Mouse (Mus musculus) forebrain, embryonic 16.5 days (tissue): ENCODE measurements around the gene Pfas. TPM values are rescaled to one million over a fixed set of nuclear protein-coding genes. Genes with fewer than 3 reads are reported as not detected.

ENCODE experiments used
- ATAC-seq: fragments of 200-750 bp; cut with Nextera tagmentation; 2 replicates; pipeline ENCODE4 v1.8.0; 2017; ENCODE audit warnings: mild to moderate bottlenecking, moderate library complexity
- H3K27ac ChIP-seq: fragments of 300-500 bp; sonication (generic); 2 replicates; pipeline ENCODE4 v1.5.1; 2014; ENCODE audit warnings: low read length, control low read depth
- H3K27me3 ChIP-seq: fragments of 300-500 bp; sonication (generic); replicated peaks from 2 replicates; pipeline ENCODE4 v1.6.1; 2014; ENCODE audit warnings: low read length; ENCODE audit not compliant: control insufficient read depth, insufficient read depth
- H3K36me3 ChIP-seq: fragments of 300-500 bp; sonication (generic); 2 replicates; pipeline ENCODE4 v1.6.1; 2014; ENCODE audit not compliant: control insufficient read depth, insufficient read depth
- H3K4me1 ChIP-seq: fragments of 300-500 bp; sonication (generic); replicated peaks from 2 replicates; pipeline ENCODE4 v1.6.1; 2014; ENCODE audit warnings: low read length; ENCODE audit not compliant: control insufficient read depth, insufficient read depth
- H3K4me2 ChIP-seq: fragments of 300-500 bp; sonication (generic); 2 replicates; pipeline ENCODE4 v1.6.1; 2014; ENCODE audit warnings: mild to moderate bottlenecking, low read length, control low read depth
- H3K4me3 ChIP-seq: fragments of 300-500 bp; sonication (generic); replicated peaks from 2 replicates; pipeline ENCODE4 v1.5.1; 2014; ENCODE audit warnings: mild to moderate bottlenecking, low read length, control low read depth
- H3K9ac ChIP-seq: fragments of 300-500 bp; sonication (generic); replicated peaks from 2 replicates; pipeline ENCODE4 v1.6.1; 2014; ENCODE audit warnings: low read depth, low read length, control low read depth
- H3K9me3 ChIP-seq: fragments of 300-500 bp; sonication (generic); 2 replicates; pipeline ENCODE4 v1.6.1; 2016; ENCODE audit warnings: low read length; ENCODE audit not compliant: control insufficient read depth
- WGBS: fragments of 180-500 bp; shearing (Covaris S2); extraction: QIAGEN DNeasy Blood & Tissue Kit; methylation state at CpG from one replicate; pipeline ENCODE4 v1.1.7; 2014; 5-methylcytosine and 5-hydroxymethylcytosine counted together
- polyA plus RNA-seq: library from polyadenylated mRNA; unstranded; fragments of >200 nt; fragmentation: Nextera tagmentation; extraction: Ambion mirVana; gene quantifications from 2 replicates; pipeline ENCODE4 v1.2.1, GENCODE M21; 2015

Pfas gene
- 21.7 and 24.7 TPM in 2 replicates for polyA plus RNA-seq

DNA sequence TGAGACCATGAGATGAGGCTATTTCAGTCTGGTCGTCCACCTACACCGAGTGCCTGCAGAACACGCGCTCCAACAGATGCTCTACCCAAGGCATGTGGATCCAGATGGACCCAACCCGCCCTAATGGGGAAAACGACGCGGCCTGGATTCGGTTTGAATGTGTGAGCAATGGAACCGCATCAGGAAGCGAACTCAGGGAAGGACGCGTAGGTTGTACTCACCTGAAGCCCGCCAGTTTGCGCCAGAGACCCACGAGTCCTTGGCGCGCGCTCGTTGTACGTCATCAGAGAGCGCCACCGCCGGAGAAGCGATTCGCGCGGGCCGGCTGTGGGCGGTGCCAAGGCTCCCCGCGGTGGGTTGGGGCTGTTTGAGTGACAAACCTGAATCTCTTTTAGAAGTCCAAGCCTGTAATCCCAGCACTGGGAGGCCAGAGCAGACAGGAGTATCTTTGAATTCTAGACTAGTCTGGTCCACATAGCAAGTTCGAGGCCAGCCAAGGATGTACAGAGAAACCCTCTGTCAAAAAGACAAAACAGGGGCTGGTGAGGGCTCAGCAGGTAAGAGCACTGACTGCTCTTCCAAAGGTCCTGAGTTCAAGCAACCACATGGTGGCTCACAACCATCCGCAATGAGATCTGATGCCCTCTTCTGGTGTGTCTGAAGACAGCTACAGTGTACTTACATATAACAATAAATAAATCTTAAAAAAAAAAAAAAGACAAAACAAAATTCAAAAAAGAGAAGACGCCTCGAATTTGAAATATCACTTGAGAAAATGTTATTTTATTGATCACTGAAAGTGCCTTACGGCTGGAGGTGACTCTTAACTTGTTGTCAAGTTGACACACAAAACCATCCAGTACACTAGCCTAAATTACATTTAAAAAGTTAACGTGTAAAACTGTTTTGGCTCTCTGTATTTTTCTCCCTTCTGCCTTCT is at the start of gene Pfas:
Pfas (minus strand) TSS at position 279 of the 940 bp plus-strand sequence.
- H3K4me3 ChIP-seq = peak within 1 kb of the TSS; percentile 79
- peak; percentile 69 for ATAC-seq
- H3K9ac ChIP-seq = peak within 1 kb of the TSS; percentile 68
- H3K27ac ChIP-seq = peak within 1 kb of the TSS; percentile 60
- WGBS = 9% methylated on average over 38 of the region's 38 CpGs
- peaks cover 13% of the 10 kb centered on the region for H3K4me1 ChIP-seq
- H3K36me3 ChIP-seq = no peaks in the 10 kb centered on the region
- H3K9me3 ChIP-seq = no peaks in the 10 kb centered on the region
- peak within 1 kb of the TSS; percentile 64 for H3K4me2 ChIP-seq
- no peaks in the 10 kb centered on the region for H3K27me3 ChIP-seq

DNA sequence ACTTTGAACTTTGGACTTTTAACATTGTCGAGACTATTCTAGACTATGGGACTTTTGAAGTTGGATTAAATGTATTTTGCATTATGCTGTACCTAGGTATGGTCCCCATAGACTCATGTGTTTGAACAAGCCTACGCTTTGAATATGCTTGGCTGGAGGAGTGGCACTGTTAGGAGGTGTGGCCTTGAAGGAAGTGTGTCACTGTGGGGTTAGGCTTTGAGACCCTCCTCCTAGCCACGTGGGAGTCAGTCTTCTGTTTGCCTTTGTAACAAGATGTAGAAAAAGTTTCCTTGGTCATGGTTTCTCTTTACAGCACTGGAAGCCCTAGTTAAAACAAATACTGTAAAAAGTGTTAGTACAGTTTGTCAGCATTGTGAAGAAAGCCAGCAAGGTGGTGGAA is 45.6 kb upstream of the Pfas start:
- Histone ChIP-seq H3K9me3 (no peaks in the 10 kb centered on the region), H3K27ac (no peak overlapping the region), H3K4me2 (no peak overlapping the region), H3K36me3 (no peaks in the 10 kb centered on the region), H3K9ac (no peak overlapping the region), H3K4me1 (peaks cover 11% of the 10 kb centered on the region), H3K4me3 (no peak overlapping the region), H3K27me3 (no peaks in the 10 kb centered on the region)
- 75% methylated on average over 3 of the region's 3 CpGs for WGBS
- no peak for ATAC-seq

DNA sequence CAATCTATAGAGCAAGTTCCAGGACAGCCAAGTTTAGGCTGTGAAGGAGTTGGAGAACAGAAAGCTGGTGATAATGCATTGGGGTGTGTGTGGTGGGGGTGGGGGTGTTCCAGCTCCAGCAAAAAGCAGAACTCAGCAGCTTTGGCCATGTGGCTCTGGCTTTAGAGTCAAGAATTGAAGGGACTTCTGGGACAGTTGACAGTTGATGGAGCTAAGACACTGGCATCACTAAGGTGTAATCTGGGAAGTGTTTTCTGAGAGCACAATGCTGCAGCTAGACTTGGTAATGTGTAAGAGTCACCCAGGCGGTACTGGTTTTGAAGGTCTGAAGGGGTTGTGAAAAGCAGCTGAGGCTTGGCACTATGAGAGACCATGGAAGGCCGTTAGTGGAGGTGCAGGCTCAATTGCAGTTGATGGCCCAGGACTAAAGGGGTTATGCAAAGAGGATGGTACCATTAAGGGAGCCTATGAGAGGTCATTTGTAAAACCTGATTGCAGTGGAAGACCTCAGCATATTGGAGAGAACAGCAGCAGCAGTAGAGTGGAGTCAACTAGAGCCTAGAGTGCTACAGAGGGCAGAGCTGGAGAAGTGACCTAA is 44.7 kb upstream of the Pfas start:
- H3K9ac ChIP-seq = no peak overlapping the region
- no peak overlapping the region for H3K27ac ChIP-seq
- H3K27me3 ChIP-seq = no peaks in the 10 kb centered on the region
- peaks cover 2% of the 10 kb centered on the region; the same call in 1 of the 2 replicates for H3K4me1 ChIP-seq
- H3K9me3 ChIP-seq = no peaks in the 10 kb centered on the region
- no peaks in the 10 kb centered on the region for H3K36me3 ChIP-seq
- no peak overlapping the region for H3K4me3 ChIP-seq
- no peak overlapping the region for H3K4me2 ChIP-seq
- ATAC-seq = no peak
- 94% methylated on average over 2 of the region's 2 CpGs for WGBS

DNA sequence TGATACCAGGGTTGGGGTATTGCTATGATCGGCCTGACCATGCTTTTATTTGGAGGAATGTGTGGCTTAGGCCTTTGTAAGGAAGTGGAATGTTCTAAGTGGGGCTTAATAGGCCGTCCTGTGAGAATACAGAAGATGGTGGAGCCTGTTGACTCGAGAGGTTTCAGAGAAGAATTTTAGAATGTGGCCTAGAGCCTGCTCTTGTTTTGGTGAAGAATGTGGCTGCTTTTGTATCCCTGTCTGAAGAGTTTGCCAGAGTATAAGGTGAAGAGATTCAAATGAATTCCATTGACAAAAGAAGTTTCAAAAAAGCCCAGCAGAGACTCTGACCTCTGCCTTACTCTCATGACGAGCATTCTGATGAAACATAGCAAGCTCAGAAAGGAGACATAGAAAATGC is 43.5 kb upstream of the Pfas start:
- Histone ChIP-seq H3K4me1 (peaks cover 3% of the 10 kb centered on the region), H3K9ac (no peak overlapping the region), H3K27ac (no peak overlapping the region), H3K4me2 (no peak overlapping the region), H3K9me3 (no peaks in the 10 kb centered on the region), H3K27me3 (no peaks in the 10 kb centered on the region), H3K36me3 (no peaks in the 10 kb centered on the region), H3K4me3 (no peak overlapping the region)
- no peak for ATAC-seq
- WGBS = 56% methylated on average over 4 of the region's 4 CpGs

DNA sequence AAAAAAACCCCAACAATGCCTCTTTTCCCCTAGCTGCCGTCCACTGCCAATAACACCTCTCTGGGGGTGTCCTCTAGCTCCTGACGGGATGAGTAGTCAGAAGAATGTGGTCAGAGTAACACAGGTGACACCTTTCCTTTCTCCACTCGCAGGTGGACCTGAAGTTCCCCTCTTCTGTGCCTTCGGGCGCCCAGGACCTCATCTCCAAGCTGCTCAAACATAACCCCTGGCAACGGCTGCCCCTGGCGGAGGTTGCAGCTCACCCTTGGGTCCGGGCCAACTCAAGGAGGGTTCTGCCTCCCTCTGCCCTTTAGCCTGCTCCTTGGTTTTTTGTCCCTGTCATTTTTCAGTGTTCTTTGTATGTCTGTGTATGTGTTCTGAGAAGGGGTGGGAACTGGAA is 42.5 kb upstream of the Pfas start:
- 84% methylated on average over 8 of the region's 8 CpGs for WGBS
- H3K9ac ChIP-seq = no peak overlapping the region
- H3K27me3 ChIP-seq = no peaks in the 10 kb centered on the region
- no peaks in the 10 kb centered on the region for H3K36me3 ChIP-seq
- H3K4me1 ChIP-seq = peaks cover 14% of the 10 kb centered on the region
- no peak for ATAC-seq
- no peak overlapping the region for H3K27ac ChIP-seq
- H3K9me3 ChIP-seq = no peaks in the 10 kb centered on the region
- no peak overlapping the region for H3K4me2 ChIP-seq
- no peak overlapping the region for H3K4me3 ChIP-seq

DNA sequence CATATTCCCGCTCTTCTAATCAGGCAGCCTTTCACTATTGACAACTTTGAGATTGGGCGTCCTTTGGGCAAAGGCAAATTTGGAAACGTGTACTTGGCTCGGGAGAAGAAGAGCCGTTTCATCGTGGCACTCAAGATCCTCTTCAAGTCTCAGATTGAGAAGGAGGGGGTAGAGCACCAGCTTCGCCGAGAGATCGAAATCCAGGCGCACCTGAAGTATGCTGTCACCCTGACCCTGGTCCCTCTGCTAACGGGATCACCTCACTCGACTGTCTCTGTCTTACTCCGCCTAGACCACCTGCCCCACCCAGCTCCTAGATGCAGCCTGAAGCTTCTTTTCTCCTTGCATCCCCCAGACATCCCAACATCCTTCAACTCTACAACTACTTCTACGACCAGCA is 39.9 kb upstream of the Pfas start:
- no peak overlapping the region for H3K4me3 ChIP-seq
- H3K36me3 ChIP-seq = no peaks in the 10 kb centered on the region
- H3K4me1 ChIP-seq = peaks cover 15% of the 10 kb centered on the region
- no peaks in the 10 kb centered on the region for H3K27me3 ChIP-seq
- WGBS = 91% methylated on average over 14 of the region's 14 CpGs
- no peaks in the 10 kb centered on the region for H3K9me3 ChIP-seq
- H3K9ac ChIP-seq = no peak overlapping the region
- no peak for ATAC-seq
- no peak overlapping the region for H3K27ac ChIP-seq
- no peak overlapping the region for H3K4me2 ChIP-seq

DNA sequence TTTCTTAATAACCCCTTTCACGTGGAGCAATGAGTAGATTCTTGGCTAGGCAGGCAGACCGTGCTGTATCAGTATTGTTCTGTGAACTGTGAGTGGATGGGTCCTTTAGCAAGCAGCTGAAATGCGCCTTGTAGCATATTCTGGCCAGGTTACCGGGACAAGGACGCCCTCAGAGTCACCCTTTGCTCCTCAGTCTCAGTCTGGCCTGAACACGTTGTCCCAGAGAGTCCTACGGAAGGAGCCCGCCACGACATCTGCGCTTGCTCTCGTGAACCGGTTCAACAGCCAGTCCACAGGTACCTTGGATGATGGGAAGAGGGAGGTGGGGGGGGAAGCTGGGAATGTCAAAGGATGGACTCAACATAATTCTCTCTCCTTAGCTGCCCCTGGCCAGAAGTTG is 39.3 kb upstream of the Pfas start:
- H3K27me3 ChIP-seq = no peaks in the 10 kb centered on the region
- WGBS = 87% methylated on average over 12 of the region's 12 CpGs
- H3K4me2 ChIP-seq = peak overlapping the region; percentile 14; the same call in 1 of the 2 replicates
- ATAC-seq = no peak
- H3K4me1 ChIP-seq = peaks cover 15% of the 10 kb centered on the region
- H3K9ac ChIP-seq = no peak overlapping the region
- no peaks in the 10 kb centered on the region for H3K9me3 ChIP-seq
- no peak overlapping the region for H3K27ac ChIP-seq
- H3K36me3 ChIP-seq = no peaks in the 10 kb centered on the region
- no peak overlapping the region for H3K4me3 ChIP-seq

DNA sequence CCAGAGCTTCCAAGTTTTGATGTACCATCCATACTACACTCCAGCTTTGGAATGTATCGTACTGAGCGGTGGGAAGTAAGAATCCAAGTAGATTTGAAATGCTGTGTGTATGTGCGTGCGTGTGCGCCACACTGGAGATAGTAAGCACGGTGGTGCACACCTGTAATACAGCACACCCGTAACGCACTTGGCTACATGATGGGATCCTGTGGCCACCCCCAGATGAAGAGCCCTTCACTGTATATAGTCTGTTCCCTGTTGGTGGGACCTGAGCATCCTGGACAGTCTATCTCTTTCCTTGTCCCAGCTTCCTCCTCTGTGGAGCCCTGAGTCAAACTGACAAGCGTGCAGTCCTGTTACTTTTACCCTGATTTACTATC is 38.1 kb upstream of the Pfas start:
- 15% methylated on average over 9 of the region's 9 CpGs for WGBS
- Histone ChIP-seq H3K27ac (no peak overlapping the region), H3K4me1 (peaks cover 15% of the 10 kb centered on the region), H3K9me3 (no peaks in the 10 kb centered on the region), H3K4me2 (peak overlapping the region; percentile 96), H3K27me3 (no peaks in the 10 kb centered on the region), H3K36me3 (no peaks in the 10 kb centered on the region), H3K9ac (peak overlapping the region; percentile 42), H3K4me3 (peak overlapping the region; percentile 65)
- ATAC-seq = no peak

DNA sequence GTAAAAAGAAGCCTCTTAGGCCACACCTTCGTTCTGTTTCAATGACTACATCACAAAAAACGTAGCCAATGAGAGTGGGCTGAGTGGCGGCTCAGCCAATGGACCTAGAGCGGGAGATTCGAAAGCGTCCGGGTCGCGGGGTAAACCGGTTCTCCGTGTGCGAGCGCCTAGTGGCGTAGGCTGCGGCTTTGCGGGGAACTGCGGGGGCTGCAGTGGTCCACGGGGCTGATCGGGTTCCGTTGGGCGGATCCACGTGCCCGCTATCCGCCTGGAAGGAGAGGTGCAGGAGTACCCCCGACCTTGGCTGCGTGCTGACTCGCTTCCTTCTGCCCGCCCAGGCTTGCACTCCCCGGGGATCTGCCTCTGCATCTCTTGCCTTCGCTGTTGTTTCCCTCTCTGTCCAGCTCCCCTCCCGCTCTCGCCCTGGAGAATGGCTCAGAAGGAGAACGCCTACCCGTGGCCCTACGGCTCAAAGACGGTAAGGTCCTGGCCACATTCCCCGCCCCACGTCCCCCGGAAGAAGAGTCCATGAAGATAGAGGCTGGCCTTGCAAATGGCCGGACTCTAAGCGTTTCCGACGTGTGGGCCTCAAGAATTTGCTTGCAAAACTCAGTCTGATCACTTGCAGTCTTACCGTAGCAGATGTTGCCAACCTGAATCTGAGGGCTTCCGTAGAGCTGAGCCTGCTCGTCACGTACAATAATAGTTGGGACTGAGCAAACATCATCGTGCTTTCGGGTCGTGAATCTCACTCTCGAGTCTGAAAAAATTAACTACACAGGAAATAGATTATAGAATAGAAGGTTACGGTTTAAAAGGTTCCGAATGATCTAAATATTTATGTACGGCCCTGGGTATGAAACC is 37.5 kb upstream of the Pfas start, which contains the start of gene Aurkb:
Aurkb (plus strand) TSS at position 117 of the 864 bp plus-strand sequence.
- Histone ChIP-seq H3K27ac (peak within 1 kb of the TSS; percentile 35; the same call in 1 of the 2 replicates), H3K4me2 (peak within 1 kb of the TSS; percentile 96), H3K9ac (peak within 1 kb of the TSS; percentile 57), H3K4me3 (peak within 1 kb of the TSS; percentile 65), H3K4me1 (peaks cover 15% of the 10 kb centered on the region), H3K36me3 (no peaks in the 10 kb centered on the region), H3K9me3 (no peaks in the 10 kb centered on the region), H3K27me3 (no peaks in the 10 kb centered on the region)
- ATAC-seq = peak; percentile 77
- WGBS = under 1% methylated on average over 54 of the region's 54 CpGs
